8 mouse cellular contexts compared by ENCODE assay signal in the genomic region with DNA sequence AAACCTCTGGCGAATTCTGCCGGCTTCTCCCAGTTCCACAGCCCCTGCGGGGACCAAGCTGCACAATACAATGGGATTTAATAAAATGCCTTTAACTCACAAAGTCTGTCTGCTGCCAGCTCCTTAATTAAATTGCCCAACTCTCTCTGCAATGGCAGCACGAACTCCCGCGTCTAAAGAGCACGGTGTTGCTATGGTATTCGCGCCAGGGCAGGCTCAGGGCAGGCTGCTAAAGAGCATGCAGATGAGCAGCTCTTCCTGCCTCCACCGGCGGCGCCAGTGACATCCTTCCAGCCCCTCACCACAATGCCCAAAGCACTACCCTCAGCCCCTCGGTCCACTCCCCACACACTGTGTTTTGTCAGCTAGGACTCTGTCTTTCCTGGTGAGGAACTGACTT. TPM values are rescaled to one million over a fixed set of nuclear protein-coding genes. Genes with fewer than 3 reads are reported as not detected.
A peak's percentile ranks its signal among the peaks of the same experiment; 100 is the strongest.
DNase-seq lines count a peak whose midpoint lies in the region; ATAC-seq lines count a peak whose summit lies in the region.

No protein-coding gene starts in this region.

- peaks cover 16% of the 10 kb centered on the region for H3K4me1 ChIP-seq in kidney, embryonic 15.5 days
- H3K4me1 ChIP-seq in forebrain, embryonic 14.5 days (ENCODE audit: control insufficient read depth, insufficient read depth, low read length), result peaks cover 38% of the 10 kb centered on the region
- H3K4me1 ChIP-seq in midbrain, embryonic 14.5 days (ENCODE audit: control insufficient read depth, insufficient read depth, low read length), result peaks cover 39% of the 10 kb centered on the region

- peak overlapping the region; percentile 40 for H3K4me2 ChIP-seq in kidney, embryonic 15.5 days
- peak overlapping the region; percentile 16; the same call in 1 of the 2 replicates for H3K4me2 ChIP-seq in forebrain, embryonic 14.5 days (ENCODE audit: low read length)
- peak overlapping the region; percentile 9; the same call in 1 of the 2 replicates for H3K4me2 ChIP-seq in midbrain, embryonic 14.5 days (ENCODE audit: low read length)

- DNase-seq in kidney, adult 11 months, result no peak
- DNase-seq in ZHBTc4 (ENCODE audit: low read depth, low spot score), result peak; percentile 57
- peak; percentile 78 for DNase-seq in forebrain, embryonic 14.5 days (ENCODE audit: low spot score)
- peak; percentile 77 for DNase-seq in midbrain, embryonic 14.5 days
- no peak for DNase-seq in adrenal gland, adult 2 months

- WGBS in kidney, embryonic 15.5 days, result 13% methylated on average over 13 of the region's 13 CpGs
- WGBS in forebrain, embryonic 14.5 days, result under 1% methylated on average over 13 of the region's 13 CpGs
- 2% methylated on average over 13 of the region's 13 CpGs for WGBS in midbrain, embryonic 14.5 days

- peaks cover 22% of the 10 kb centered on the region for H3K27me3 ChIP-seq in kidney, embryonic 15.5 days
- H3K27me3 ChIP-seq in forebrain, embryonic 14.5 days (replicated peaks; ENCODE audit: control insufficient read depth, insufficient read depth, low read length), result no peaks in the 10 kb centered on the region
- no peaks in the 10 kb centered on the region for H3K27me3 ChIP-seq in midbrain, embryonic 14.5 days (ENCODE audit: control insufficient read depth, insufficient read depth, low read length)

- no peak overlapping the region for H3K9ac ChIP-seq in kidney, embryonic 15.5 days
- H3K9ac ChIP-seq in forebrain, embryonic 14.5 days (ENCODE audit: low read length), result peak overlapping the region; percentile 32; the same call in 1 of the 2 replicates
- 0 out of 2 replicates have a peak overlapping the region, but pooled peaks have one; percentile 6 for H3K9ac ChIP-seq in midbrain, embryonic 14.5 days (replicated peaks; ENCODE audit: low read length)

- H3K9me3 ChIP-seq in kidney, embryonic 15.5 days (replicated peaks), result no peaks in the 10 kb centered on the region
- no peaks in the 10 kb centered on the region for H3K9me3 ChIP-seq in forebrain, embryonic 14.5 days (replicated peaks; ENCODE audit: control insufficient read depth, low read length)
- no peaks in the 10 kb centered on the region for H3K9me3 ChIP-seq in midbrain, embryonic 14.5 days (ENCODE audit: control insufficient read depth, low read length)

- H3K4me3 ChIP-seq in kidney, embryonic 15.5 days (replicated peaks), result no peak overlapping the region
- no peak overlapping the region for H3K4me3 ChIP-seq in forebrain, embryonic 14.5 days (ENCODE audit: low read depth, low read length)
- H3K4me3 ChIP-seq in midbrain, embryonic 14.5 days (replicated peaks; ENCODE audit: low read depth, low read length), result no peak overlapping the region

- H3K27ac ChIP-seq in kidney, embryonic 15.5 days, result no peak overlapping the region
- peak overlapping the region; percentile 78 for H3K27ac ChIP-seq in forebrain, embryonic 14.5 days (ENCODE audit: low read depth, low read length)
- peak overlapping the region; percentile 68 for H3K27ac ChIP-seq in midbrain, embryonic 14.5 days (replicated peaks; ENCODE audit: low read depth, low read length)

- ATAC-seq in kidney, embryonic 15.5 days (replicated peaks; ENCODE audit: low FRiP score), result no peak
- peak; percentile 57 for ATAC-seq in forebrain, embryonic 14.5 days
- peak; percentile 69; the same call in 1 of the 2 replicates for ATAC-seq in midbrain, embryonic 14.5 days (ENCODE audit: low FRiP score, low TSS enrichment)
- no peak for ATAC-seq in frontal cortex, adult (ENCODE audit: low TSS enrichment)
- ATAC-seq in erythroblast, adult 5-6 weeks (replicated peaks; ENCODE audit: low FRiP score, poor library complexity, severe bottlenecking), result no peak

- no peaks in the 10 kb centered on the region for H3K36me3 ChIP-seq in kidney, embryonic 15.5 days
- H3K36me3 ChIP-seq in forebrain, embryonic 14.5 days (ENCODE audit: control insufficient read depth, insufficient read depth, low read length), result no peaks in the 10 kb centered on the region
- no peaks in the 10 kb centered on the region for H3K36me3 ChIP-seq in midbrain, embryonic 14.5 days (ENCODE audit: control insufficient read depth, insufficient read depth, low read length)

RNA-seq across cellular contexts. Expression of a gene that starts 41.0 kb away (rescaled TPM):
- polyA plus RNA-seq in kidney, embryonic 15.5 days (2015; fragmentation: Nextera tagmentation; extraction: Ambion mirVana), result 4.2 and 6.9 TPM in 2 replicates
- 25.2 and 35.3 TPM in 2 replicates for polyA plus RNA-seq in forebrain, embryonic 14.5 days (2014; fragmentation: Nextera tagmentation; extraction: Ambion mirVana)
- 36.5 and 37.0 TPM in 2 replicates for polyA plus RNA-seq in midbrain, embryonic 14.5 days (2014; fragmentation: Nextera tagmentation; extraction: Ambion mirVana)
- total RNA-seq in adrenal gland, adult 2 months (2021), result 10 to 100 TPM in 1 of 2 experiments, 1 to 10 TPM in 1; 5.3 to 25.9 TPM
- polyA plus RNA-seq in adrenal gland, adult 2 months (2012; rRNA removed), result 15.4 and 18.2 TPM in 2 replicates
- not detected in 2 replicates for total RNA-seq in erythroblast, adult 5-6 weeks (2015; ENCODE audit: low replicate concordance)
- not detected in 2 replicates for total RNA-seq in erythroblast, adult 5-6 weeks (2017; ENCODE audit: low replicate concordance)

Comparison
In these comparisons a context has a peak if more than half of its experiments do, and no peak if none do; other contexts are left out.
1. ATAC-seq: peak in forebrain, embryonic 14.5 days (single experiment) and midbrain, embryonic 14.5 days (single experiment); none in kidney, embryonic 15.5 days (single experiment), frontal cortex, adult (single experiment) and erythroblast, adult 5-6 weeks (single experiment).
2. DNase-seq: peak in ZHBTc4 (single experiment), forebrain, embryonic 14.5 days (single experiment) and midbrain, embryonic 14.5 days (single experiment); none in kidney, adult 11 months (single experiment) and adrenal gland, adult 2 months (single experiment).
3. Peak in every context shown above with its lines, with median percentiles within 50 percentile points of each other: H3K4me2 ChIP-seq.